Mouse (Mus musculus): ENCODE data around the gene Cdip1. TPM values are rescaled to one million over a fixed set of nuclear protein-coding genes. Genes with fewer than 3 reads are reported as not detected.
A peak's percentile ranks its signal among the peaks of the same experiment; 100 is the strongest.

The Cdip1 gene
- polyA plus RNA-seq, 1 experiment: 44.9 TPM

- Histone ChIP-seq H3K27me3 (ENCODE audit: control insufficient read depth, insufficient read depth, insufficient read length) (no peaks in the 10 kb centered on the region), H3K4me2 (ENCODE audit: low read depth) (no peak overlapping the region), H3K79me2 (ENCODE audit: control insufficient read depth, insufficient read depth) (no peaks in the 10 kb centered on the region), H3ac (ENCODE audit: control insufficient read depth, insufficient read length) (no peak overlapping the region), H3K36me3 (ENCODE audit: control insufficient read depth, insufficient read depth) (peaks cover 72% of the 10 kb centered on the region), H3K4me3 (no peak overlapping the region)
- TF ChIP-seq SRF (IDR thresholded peaks at IDR 0.05; ENCODE audit: control insufficient read depth, insufficient read length, low read depth) (no peak), REST (IDR thresholded peaks at IDR 0.05; ENCODE audit: insufficient read depth, insufficient read length) (peak; percentile 38)
Measured at GRCm38 (mm10) chr16:4705541-4705940, 84.6 kb downstream of the Cdip1 start.

DNA sequence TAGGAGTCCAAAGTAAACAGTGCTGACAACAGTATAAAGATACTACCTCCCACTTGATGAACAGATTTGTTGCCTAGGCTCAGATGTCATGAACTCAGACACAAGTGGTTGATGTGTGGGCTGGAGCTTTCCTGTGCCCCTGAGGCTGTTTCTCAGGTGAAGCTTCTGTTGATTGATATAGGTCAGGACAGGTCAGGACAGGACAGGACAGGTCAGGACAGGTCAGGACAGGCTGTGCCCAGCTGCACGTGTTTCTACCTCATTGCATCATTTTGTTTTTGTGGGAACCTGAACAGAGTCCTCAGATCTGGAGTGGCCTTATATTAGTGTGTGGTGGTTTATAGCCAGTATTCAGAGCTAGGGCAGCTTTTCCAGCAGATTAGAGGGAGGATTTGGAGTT is 87.4 kb downstream of the Cdip1 start:
- no peak overlapping the region for H3ac ChIP-seq (ENCODE audit: control insufficient read depth, insufficient read length)
- no peaks in the 10 kb centered on the region for H3K27me3 ChIP-seq (ENCODE audit: control insufficient read depth, insufficient read depth, insufficient read length)
- H3K4me3 ChIP-seq: no peak overlapping the region
- H3K79me2 ChIP-seq (ENCODE audit: control insufficient read depth, insufficient read depth): no peaks in the 10 kb centered on the region
- TF ChIP-seq CEBPB (IDR thresholded peaks at IDR 0.05; ENCODE audit: insufficient read depth, poor library complexity, severe bottlenecking): peak; percentile 77; the same call in 1 of the 2 replicates
- no peak for TF ChIP-seq TCF12 (IDR thresholded peaks at IDR 0.05; ENCODE audit: insufficient read depth, poor library complexity, severe bottlenecking)
- H3K4me2 ChIP-seq (ENCODE audit: low read depth): no peak overlapping the region
- peaks cover 76% of the 10 kb centered on the region for H3K36me3 ChIP-seq (ENCODE audit: control insufficient read depth, insufficient read depth)

- Histone ChIP-seq H3K27me3 (ENCODE audit: control insufficient read depth, insufficient read depth, insufficient read length) (no peaks in the 10 kb centered on the region), H3ac (ENCODE audit: control insufficient read depth, insufficient read length) (no peak overlapping the region), H3K79me2 (ENCODE audit: control insufficient read depth, insufficient read depth) (no peaks in the 10 kb centered on the region), H3K4me3 (no peak overlapping the region), H3K4me2 (ENCODE audit: low read depth) (no peak overlapping the region), H3K36me3 (ENCODE audit: control insufficient read depth, insufficient read depth) (peaks cover 75% of the 10 kb centered on the region)
- TF ChIP-seq POLR2AphosphoS2 (IDR thresholded peaks at IDR 0.05; ENCODE audit: insufficient read length, low read depth): peak; percentile 20
- TF ChIP-seq TCF3 (IDR thresholded peaks at IDR 0.05; ENCODE audit: insufficient read length, low read depth): no peak
- no peak for TF ChIP-seq CEBPB (IDR thresholded peaks at IDR 0.05; ENCODE audit: insufficient read depth, poor library complexity, severe bottlenecking)
Measured at GRCm38 (mm10) chr16:4701211-4701610, 88.9 kb downstream of the Cdip1 start.

Other genes with a start within 250 kb of the Cdip1 start
- gene Srl, start 248.5 kb downstream of the Cdip1 start, polyA plus RNA-seq (2012; fragmentation: generic; extraction: Trizol): 381 TPM
- 4.0 TPM for gene Tfap4, start 230.4 kb downstream of the Cdip1 start, polyA plus RNA-seq (2012; fragmentation: generic; extraction: Trizol)
- gene Glis2, start 195.6 kb downstream of the Cdip1 start, polyA plus RNA-seq (2012; fragmentation: generic; extraction: Trizol): 29.6 TPM
- 98.6 TPM for gene Pam16, start 165.3 kb downstream of the Cdip1 start, polyA plus RNA-seq (2012; fragmentation: generic; extraction: Trizol)
- gene Vasn, start 150.4 kb downstream of the Cdip1 start, polyA plus RNA-seq (2012; fragmentation: generic; extraction: Trizol): 34.7 TPM
- 69.5 TPM for gene Dnaja3, start 150.3 kb downstream of the Cdip1 start, polyA plus RNA-seq (2012; fragmentation: generic; extraction: Trizol)
- 15.2 TPM for gene Coro7, start 110.5 kb downstream of the Cdip1 start, polyA plus RNA-seq (2012; fragmentation: generic; extraction: Trizol)
- 13.3 TPM for gene Nmral1, start 70.9 kb downstream of the Cdip1 start, polyA plus RNA-seq (2012; fragmentation: generic; extraction: Trizol)
- 46.7 TPM for gene Hmox2, start 63.9 kb downstream of the Cdip1 start, polyA plus RNA-seq (2012; fragmentation: generic; extraction: Trizol)
- 0.08 TPM for gene 4930562C15Rik, start 45.1 kb upstream of the Cdip1 start, polyA plus RNA-seq (2012; fragmentation: generic; extraction: Trizol)
- gene Ubald1, start 90.0 kb upstream of the Cdip1 start, polyA plus RNA-seq (2012; fragmentation: generic; extraction: Trizol): 79.5 TPM
- gene Mgrn1, start 96.0 kb upstream of the Cdip1 start, polyA plus RNA-seq (2012; fragmentation: generic; extraction: Trizol): 59.3 TPM
- gene Nudt16l1, start 148.5 kb upstream of the Cdip1 start, polyA plus RNA-seq (2012; fragmentation: generic; extraction: Trizol): 46.1 TPM
- gene Anks3, start 173.9 kb upstream of the Cdip1 start, polyA plus RNA-seq (2012; fragmentation: generic; extraction: Trizol): 25.2 TPM
- 0.04 TPM for gene Sept12, start 207.6 kb upstream of the Cdip1 start, polyA plus RNA-seq (2012; fragmentation: generic; extraction: Trizol)
- gene Smim22, start 217.0 kb upstream of the Cdip1 start, polyA plus RNA-seq (2012; fragmentation: generic; extraction: Trizol): 8.5 TPM
- 50.5 TPM for gene Rogdi, start 223.3 kb upstream of the Cdip1 start, polyA plus RNA-seq (2012; fragmentation: generic; extraction: Trizol)